Mouse (Mus musculus) kidney, adult 2 months (tissue): ENCODE data around the gene Ciao2b. TPM values are rescaled to one million over a fixed set of nuclear protein-coding genes. Genes with fewer than 3 reads are reported as not detected.
A peak's percentile ranks its signal among the peaks of the same experiment; 100 is the strongest.

ENCODE experiments used
- DNase-seq: peaks from one replicate; pipeline ENCODE4 v3.0.0; 2021
- H3K27ac ChIP-seq: fragments of 200-500 bp; 2 replicates; pipeline ENCODE4 v1.5.1; 2012; ENCODE audit warnings: low read depth, low read length, control low read depth, inconsistent platforms; ENCODE audit not compliant: insufficient read depth
- H3K27me3 ChIP-seq: fragments of 200-500 bp; replicated peaks from 2 replicates; pipeline ENCODE4 v1.6.1; 2012; ENCODE audit warnings: mild to moderate bottlenecking, moderate library complexity, low read length, inconsistent platforms; ENCODE audit not compliant: control insufficient read depth, insufficient read depth
- H3K36me3 ChIP-seq: fragments of 200-500 bp; 2 replicates; pipeline ENCODE4 v1.6.1; 2012; ENCODE audit warnings: mild to moderate bottlenecking, moderate library complexity, low read length, inconsistent platforms; ENCODE audit not compliant: control insufficient read depth, insufficient read depth
- H3K4me1 ChIP-seq: fragments of 200-500 bp; 2 replicates; pipeline ENCODE4 v1.6.1; 2011; ENCODE audit warnings: low read length; ENCODE audit not compliant: control insufficient read depth, insufficient read depth
- H3K4me3 ChIP-seq: fragments of 200-500 bp; 2 replicates; pipeline ENCODE4 v1.5.1; 2011; ENCODE audit warnings: mild to moderate bottlenecking, low read depth, low read length, control low read depth; ENCODE audit not compliant: insufficient read depth
- CTCF ChIP-seq: fragments of 200-500 bp; conservative IDR thresholded peaks from 2 replicates; pipeline ENCODE4 v1.5.1; 2011; ENCODE audit warnings: low read depth, mild to moderate bottlenecking, control low read depth, low read length, moderate library complexity, mixed read lengths; ENCODE audit not compliant: insufficient read depth, insufficient read length
- POLR2A ChIP-seq: fragments of 200-500 bp; IDR thresholded peaks from one replicate; pipeline ENCODE4 v1.6.1; 2011; ENCODE audit warnings: low read depth, low read length, control low read depth
- WGBS: fragments of 180-500 bp; shearing (Covaris S2); methylation state at CpG from one replicate; pipeline ENCODE4 v1.1.7; 2018; 5-methylcytosine and 5-hydroxymethylcytosine counted together
- polyA plus RNA-seq: library from polyadenylated mRNA; depleted of rRNA; stranded (reverse); fragments of >200 nt; gene quantifications from 2 replicates; pipeline ENCODE4 v1.2.3, GENCODE M21; 2012

Ciao2b gene
- polyA plus RNA-seq, 1 experiment = 57.7 TPM

DNA sequence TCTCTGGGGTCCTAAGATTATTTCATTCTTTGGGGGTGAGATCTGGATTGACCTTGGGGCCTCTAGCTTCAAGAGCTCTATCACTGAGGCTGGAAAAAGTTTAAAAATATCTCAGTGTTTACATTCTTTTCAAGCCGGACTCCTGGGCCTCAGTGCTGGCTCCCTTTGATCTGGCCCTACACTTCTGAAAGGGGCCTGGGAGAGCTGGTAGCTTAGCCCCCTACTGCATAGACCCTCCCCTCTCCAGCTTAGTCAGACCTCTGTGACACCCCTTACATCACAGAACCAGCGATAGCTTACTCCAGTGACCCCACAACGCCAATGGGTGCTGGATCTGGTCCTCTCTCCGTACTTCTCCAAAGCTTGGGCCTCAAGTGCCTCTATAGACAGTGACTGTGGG, 30.2 kb downstream of the Ciao2b start:
- H3K27me3 ChIP-seq = no peaks in the 10 kb centered on the region
- peaks cover 12% of the 10 kb centered on the region for H3K4me1 ChIP-seq
- DNase-seq = no peak
- no peaks in the 10 kb centered on the region for H3K36me3 ChIP-seq
- no peak overlapping the region for H3K4me3 ChIP-seq
- H3K27ac ChIP-seq = no peak overlapping the region
- TF ChIP-seq POLR2A (no peak), CTCF (no peak)
- 66% methylated on average over 4 of the region's 4 CpGs for whole genome bisulfite sequencing

DNA sequence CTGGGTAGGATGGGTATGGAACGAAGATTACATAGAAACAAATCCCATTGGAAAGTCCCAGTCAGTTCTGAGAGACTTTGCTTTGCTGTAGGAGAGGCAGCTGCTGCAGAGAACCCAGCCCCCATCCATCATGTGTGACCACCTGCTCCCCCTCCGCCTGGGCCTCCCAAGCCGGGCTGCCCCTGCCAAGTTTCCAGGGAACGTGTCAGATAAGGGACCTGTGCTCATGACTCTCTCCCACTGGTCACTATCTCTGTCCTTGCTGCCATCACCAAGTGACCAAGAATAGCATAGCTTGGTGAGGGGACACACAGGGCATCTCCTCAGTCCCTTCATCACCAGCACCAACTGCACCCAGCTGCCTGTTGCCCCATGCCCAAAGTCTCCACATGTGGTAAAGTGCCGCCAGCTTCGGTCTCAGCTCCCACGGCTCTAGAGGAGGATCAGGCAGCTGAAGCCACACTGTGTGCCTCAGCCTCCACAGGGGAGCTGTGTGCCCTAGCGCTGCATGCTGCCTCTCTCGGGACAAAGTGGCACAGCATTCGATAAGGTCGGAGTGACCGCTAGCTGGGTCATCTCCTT, 31.5 kb downstream of the Ciao2b start:
- no peaks in the 10 kb centered on the region for H3K36me3 ChIP-seq
- H3K4me3 ChIP-seq = no peak overlapping the region
- WGBS = 79% methylated on average over 12 of the region's 12 CpGs
- peaks cover 15% of the 10 kb centered on the region for H3K4me1 ChIP-seq
- TF ChIP-seq CTCF (no peak), POLR2A (peak; percentile 11)
- H3K27ac ChIP-seq = no peak overlapping the region
- DNase-seq = no peak
- H3K27me3 ChIP-seq = no peaks in the 10 kb centered on the region

DNA sequence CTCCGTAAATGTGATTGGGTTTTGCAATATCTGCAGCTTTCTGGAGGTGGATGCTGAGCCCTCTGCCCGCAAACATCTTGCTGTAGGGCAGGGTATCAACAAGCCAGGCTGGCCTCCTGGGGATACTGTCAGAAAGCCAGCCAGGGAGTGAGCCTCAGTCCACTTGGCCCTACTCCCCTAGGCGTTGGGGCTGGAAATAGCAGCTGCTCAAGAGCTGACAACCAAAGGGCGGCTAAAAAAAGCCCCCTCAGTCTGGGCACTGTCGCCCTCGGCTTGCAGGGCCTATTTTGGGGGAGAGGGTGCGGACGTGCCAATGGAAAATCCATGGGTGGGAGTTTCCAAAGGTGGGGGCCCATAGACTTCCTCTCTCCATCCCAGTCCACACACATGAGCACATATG, 32.5 kb downstream of the Ciao2b start:
- H3K27ac ChIP-seq = no peak overlapping the region
- no peak overlapping the region for H3K4me3 ChIP-seq
- no peak for DNase-seq
- TF ChIP-seq CTCF (no peak), POLR2A (no peak)
- H3K4me1 ChIP-seq = peaks cover 15% of the 10 kb centered on the region
- WGBS = 71% methylated on average over 8 of the region's 8 CpGs
- no peaks in the 10 kb centered on the region for H3K27me3 ChIP-seq
- H3K36me3 ChIP-seq = no peaks in the 10 kb centered on the region

DNA sequence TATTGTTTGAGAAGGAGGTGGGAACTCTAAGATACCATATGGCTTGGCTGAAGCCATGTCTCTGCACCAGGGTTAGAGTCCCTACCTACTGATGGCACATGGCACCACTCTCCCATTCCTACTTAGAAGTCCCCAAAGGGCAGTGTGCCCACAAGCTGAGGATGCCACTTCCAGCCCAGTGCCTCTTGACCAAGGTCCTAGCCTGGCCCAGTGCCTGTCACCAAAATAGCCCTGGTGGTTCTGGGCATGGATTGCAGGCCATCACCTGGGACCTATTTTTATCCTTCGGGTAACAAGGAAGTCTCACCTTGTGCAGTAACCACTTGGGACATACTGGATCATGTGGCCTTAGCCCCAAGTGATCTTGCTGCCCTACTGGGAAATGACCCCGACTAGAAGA, 33.8 kb downstream of the Ciao2b start:
- DNase-seq = peak; percentile 43
- Histone ChIP-seq H3K4me1 (peaks cover 15% of the 10 kb centered on the region), H3K4me3 (no peak overlapping the region), H3K27me3 (no peaks in the 10 kb centered on the region), H3K27ac (peak overlapping the region; percentile 78), H3K36me3 (no peaks in the 10 kb centered on the region)
- no peak for TF ChIP-seq CTCF
- no peak for TF ChIP-seq POLR2A
- WGBS = 47% methylated on average over 2 of the region's 2 CpGs

DNA sequence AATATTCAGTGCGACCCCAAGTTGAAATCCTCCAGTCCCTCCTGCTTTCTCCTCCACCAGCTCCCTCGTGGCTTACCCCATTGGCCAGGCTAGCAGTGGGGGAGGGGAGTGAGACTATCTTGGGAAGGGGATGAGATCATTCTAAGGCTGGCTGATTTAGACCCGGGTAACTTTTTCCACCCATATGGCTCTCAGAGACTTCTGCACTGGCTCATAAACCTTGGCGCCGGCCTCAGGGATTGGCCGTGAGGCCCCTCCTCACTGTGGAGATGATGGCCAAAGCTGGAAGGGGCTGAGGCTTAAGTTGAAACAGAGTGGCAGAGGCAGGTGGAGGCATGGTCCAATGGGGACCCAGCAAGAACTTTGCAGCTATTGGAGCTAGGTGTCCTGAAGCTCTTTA, 35.4 kb downstream of the Ciao2b start:
- Histone ChIP-seq H3K36me3 (no peaks in the 10 kb centered on the region), H3K27me3 (no peaks in the 10 kb centered on the region), H3K27ac (no peak overlapping the region), H3K4me1 (peaks cover 20% of the 10 kb centered on the region), H3K4me3 (no peak overlapping the region)
- TF ChIP-seq POLR2A (no peak), CTCF (no peak)
- no peak for DNase-seq
- WGBS = 24% methylated on average over 6 of the region's 6 CpGs

DNA sequence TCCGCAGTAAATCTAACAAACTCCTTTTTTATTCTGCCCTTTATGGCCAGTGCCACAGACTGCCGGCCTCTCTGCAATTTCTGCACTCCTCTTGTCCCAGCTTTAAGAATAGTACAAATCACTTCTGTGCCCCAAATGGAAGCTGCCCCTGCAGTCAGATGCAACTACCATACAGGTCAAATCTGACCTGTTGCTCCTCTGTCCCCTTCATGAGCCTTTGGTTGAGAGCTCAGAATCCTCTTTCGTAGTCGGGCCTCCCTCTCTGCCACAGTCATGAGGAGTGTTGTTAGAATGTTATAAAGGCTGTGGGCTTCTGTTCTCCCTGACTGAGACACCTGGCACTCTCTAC, 38.5 kb downstream of the Ciao2b start:
- WGBS = 46% methylated on average over 4 of the region's 4 CpGs
- no peak overlapping the region for H3K27ac ChIP-seq
- no peaks in the 10 kb centered on the region for H3K36me3 ChIP-seq
- no peaks in the 10 kb centered on the region for H3K27me3 ChIP-seq
- TF ChIP-seq POLR2A (no peak), CTCF (no peak)
- peaks cover 33% of the 10 kb centered on the region for H3K4me1 ChIP-seq
- H3K4me3 ChIP-seq = no peak overlapping the region
- DNase-seq = no peak

DNA sequence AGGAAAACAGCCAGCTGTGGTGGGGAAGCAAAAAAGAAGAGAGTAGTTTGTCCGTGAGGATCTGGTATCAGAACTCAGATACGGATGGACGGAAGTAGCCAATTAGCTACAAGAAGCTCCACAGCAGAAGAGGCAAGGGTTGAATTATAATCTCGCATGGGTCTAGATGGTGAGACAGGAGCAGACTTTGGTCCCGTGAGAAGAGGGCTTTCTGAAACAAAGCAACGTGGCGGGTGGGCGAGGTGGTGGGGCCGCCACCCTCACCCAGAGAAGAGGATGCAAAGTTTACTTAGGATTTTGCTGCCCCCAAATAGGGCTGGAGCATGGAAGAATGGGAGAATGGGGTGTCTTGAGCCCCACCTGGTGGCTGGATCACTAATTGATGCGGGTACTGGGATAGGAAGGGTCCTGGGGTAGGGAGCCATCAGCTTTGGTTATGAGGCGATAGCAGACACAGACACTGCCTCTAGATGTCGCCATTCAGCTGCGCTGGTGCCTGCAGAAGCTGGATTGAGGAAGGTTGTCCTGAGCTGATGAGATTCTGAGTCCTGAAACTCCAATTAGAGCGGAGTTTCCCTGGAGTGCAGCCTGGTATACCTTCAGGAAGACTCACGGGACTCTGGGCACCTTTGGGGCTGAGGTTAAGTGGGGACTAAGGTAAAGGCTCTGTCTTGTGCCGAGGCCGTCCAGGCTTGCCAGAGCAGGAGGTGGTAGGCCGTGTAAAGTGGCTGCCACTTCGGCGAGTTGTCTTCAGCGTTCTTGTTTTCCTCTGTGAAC, 39.1 kb downstream of the Ciao2b start:
- TF ChIP-seq POLR2A = no peak
- peak; percentile 99 for TF ChIP-seq CTCF
- H3K4me3 ChIP-seq = no peak overlapping the region
- 11% methylated on average over 21 of the region's 21 CpGs for WGBS
- no peak overlapping the region for H3K27ac ChIP-seq
- no peaks in the 10 kb centered on the region for H3K27me3 ChIP-seq
- DNase-seq = peak; percentile 94
- no peaks in the 10 kb centered on the region for H3K36me3 ChIP-seq
- H3K4me1 ChIP-seq = peaks cover 30% of the 10 kb centered on the region
